13 mouse cellular contexts compared by ENCODE assay signal in genomic region chr19:10870676-10871075, GRCm38 (mm10). TPM values are rescaled to one million over a fixed set of nuclear protein-coding genes. Genes with fewer than 3 reads are reported as not detected.
DNase-seq lines count a peak whose midpoint lies in the region; ATAC-seq lines count a peak whose summit lies in the region.
"Had no signal": no experiment of that assay in that cellular context is flagged by ENCODE, and none has a peak within 500 bp of the region (broad histone marks: within the 10 kb centered on the region; RNA-seq: fewer than 3 reads in every experiment).

No protein-coding gene starts in this region.

- peaks cover 52% of the 10 kb centered on the region for H3K36me3 ChIP-seq in forebrain, embryonic 12.5 days (replicated peaks)
- H3K36me3 ChIP-seq in forebrain, embryonic 13.5 days (ENCODE audit: poor library complexity, severe bottlenecking): peaks cover 53% of the 10 kb centered on the region
- H3K36me3 ChIP-seq in limb, embryonic 12.5 days: peaks cover 62% of the 10 kb centered on the region
- H3K36me3 ChIP-seq in limb, embryonic 10.5 days: peaks cover 67% of the 10 kb centered on the region
- H3K36me3 ChIP-seq in limb, embryonic 13.5 days: peaks cover 59% of the 10 kb centered on the region

- no peaks in the 10 kb centered on the region for H3K27me3 ChIP-seq in forebrain, embryonic 12.5 days
- H3K27me3 ChIP-seq in forebrain, embryonic 13.5 days: no peaks in the 10 kb centered on the region
- no peaks in the 10 kb centered on the region for H3K27me3 ChIP-seq in limb, embryonic 12.5 days
- H3K27me3 ChIP-seq in limb, embryonic 10.5 days (ENCODE audit: low read depth, poor library complexity, severe bottlenecking): no peaks in the 10 kb centered on the region
- no peaks in the 10 kb centered on the region for H3K27me3 ChIP-seq in limb, embryonic 13.5 days

- no peak for DNase-seq in limb, embryonic 10.5 days (ENCODE audit: low spot score)
- DNase-seq in adrenal gland, postnatal 14 days: peak; percentile 46
- DNase-seq in natural killer cell, adult 2 months (ENCODE audit: low spot score in 2 of 2): no peak
- DNase-seq: embryo, embryonic 11 days; liver; spleen, adult 18-20 months; thymus, adult 18-20 months had no signal

- 88% methylated on average over 3 of the region's 3 CpGs for WGBS in forebrain, embryonic 12.5 days
- WGBS in forebrain, embryonic 13.5 days: 90% methylated on average over 3 of the region's 3 CpGs
- 93% methylated on average over 3 of the region's 3 CpGs for WGBS in limb, embryonic 12.5 days
- 92% methylated on average over 3 of the region's 3 CpGs for WGBS in limb, embryonic 10.5 days
- 85% methylated on average over 3 of the region's 3 CpGs for WGBS in limb, embryonic 13.5 days

- no peak overlapping the region for H3K9ac ChIP-seq in forebrain, embryonic 12.5 days
- H3K9ac ChIP-seq in forebrain, embryonic 13.5 days: no peak overlapping the region
- H3K9ac ChIP-seq in limb, embryonic 12.5 days (replicated peaks): no peak overlapping the region
- H3K9ac ChIP-seq in limb, embryonic 13.5 days: peak overlapping the region; percentile 56

- H3K27ac ChIP-seq in forebrain, embryonic 12.5 days: 0 out of 2 replicates have a peak overlapping the region, but pooled peaks have one; percentile 91
- H3K27ac ChIP-seq in forebrain, embryonic 13.5 days: no peak overlapping the region; the same call in 1 of the 2 replicates
- H3K27ac ChIP-seq in limb, embryonic 12.5 days: peak overlapping the region; percentile 92; the same call in 1 of the 2 replicates
- no peak overlapping the region for H3K27ac ChIP-seq in limb, embryonic 10.5 days
- H3K27ac ChIP-seq in limb, embryonic 13.5 days: peak overlapping the region; percentile 90

- peaks cover 26% of the 10 kb centered on the region for H3K4me1 ChIP-seq in forebrain, embryonic 12.5 days
- peaks cover 34% of the 10 kb centered on the region for H3K4me1 ChIP-seq in forebrain, embryonic 13.5 days
- H3K4me1 ChIP-seq in limb, embryonic 12.5 days (replicated peaks): peaks cover 26% of the 10 kb centered on the region
- H3K4me1 ChIP-seq in limb, embryonic 10.5 days: peaks cover 28% of the 10 kb centered on the region
- peaks cover 34% of the 10 kb centered on the region for H3K4me1 ChIP-seq in limb, embryonic 13.5 days

- H3K4me3 ChIP-seq in forebrain, embryonic 12.5 days (replicated peaks): no peak overlapping the region
- no peak overlapping the region for H3K4me3 ChIP-seq in forebrain, embryonic 13.5 days
- H3K4me3 ChIP-seq in limb, embryonic 12.5 days (replicated peaks): no peak overlapping the region
- H3K4me3 ChIP-seq in limb, embryonic 10.5 days: no peak overlapping the region
- H3K4me3 ChIP-seq in limb, embryonic 13.5 days: peak overlapping the region; percentile 84; the same call in 1 of the 2 replicates

- no peak for ATAC-seq in forebrain, embryonic 12.5 days (ENCODE audit: low FRiP score)
- no peak for ATAC-seq in forebrain, embryonic 13.5 days
- no peak for ATAC-seq in limb, embryonic 12.5 days (ENCODE audit: insufficient number of reproducible peaks, insufficient read depth, low FRiP score, low TSS enrichment, low read depth)
- no peak for ATAC-seq in limb, embryonic 13.5 days (ENCODE audit: low FRiP score, low read depth)
- ATAC-seq in activated CD4-positive, CD25-positive, alpha-beta regulatory T cell, adult 4 months: no peak

- no peaks in the 10 kb centered on the region for H3K9me3 ChIP-seq in forebrain, embryonic 12.5 days
- no peaks in the 10 kb centered on the region for H3K9me3 ChIP-seq in forebrain, embryonic 13.5 days (replicated peaks)
- no peaks in the 10 kb centered on the region for H3K9me3 ChIP-seq in limb, embryonic 12.5 days
- H3K9me3 ChIP-seq in limb, embryonic 10.5 days (replicated peaks): no peaks in the 10 kb centered on the region
- H3K9me3 ChIP-seq in limb, embryonic 13.5 days: no peaks in the 10 kb centered on the region

- H3K4me2 ChIP-seq in forebrain, embryonic 12.5 days: no peak overlapping the region
- H3K4me2 ChIP-seq in forebrain, embryonic 13.5 days: no peak overlapping the region
- H3K4me2 ChIP-seq in limb, embryonic 12.5 days: no peak overlapping the region
- H3K4me2 ChIP-seq in limb, embryonic 13.5 days (replicated peaks): peak overlapping the region; percentile 91; the same call in 1 of the 2 replicates

RNA-seq across cellular contexts. Expression of gene Tmem132a, which starts 0.9 kb away (rescaled TPM):
- polyA plus RNA-seq in forebrain, embryonic 12.5 days (2016; fragmentation: Nextera tagmentation; extraction: Ambion mirVana): 115 and 126 TPM in 2 replicates
- 131 and 135 TPM in 2 replicates for polyA plus RNA-seq in forebrain, embryonic 13.5 days (2015; fragmentation: Nextera tagmentation; extraction: Ambion mirVana)
- polyA plus RNA-seq in limb, embryonic 12.5 days (2016; fragmentation: Nextera tagmentation; extraction: Ambion mirVana): 137 and 142 TPM in 2 replicates
- 151 and 160 TPM in 2 replicates for polyA plus RNA-seq in limb, embryonic 10.5 days (2016; fragmentation: Nextera tagmentation; extraction: Ambion mirVana)
- 19.6 and 20.2 TPM in 2 replicates for total RNA-seq in adrenal gland, postnatal 14 days (2021)
- polyA plus RNA-seq in limb, embryonic 13.5 days (2015; fragmentation: Nextera tagmentation; extraction: Ambion mirVana): 106 and 111 TPM in 2 replicates
- under 1 TPM in 1 of 2 experiments, not detected in 1; 0.89 TPM for polyA plus RNA-seq in activated CD4-positive, CD25-positive, alpha-beta regulatory T cell, adult 4 months (2017; shearing (Covaris generic))

RNA-seq across cellular contexts. Expression of gene Tmem109, which starts 11.1 kb away (rescaled TPM):
- 35.6 and 36.6 TPM in 2 replicates for polyA plus RNA-seq in forebrain, embryonic 12.5 days (2016; fragmentation: Nextera tagmentation; extraction: Ambion mirVana)
- 33.6 and 35.6 TPM in 2 replicates for polyA plus RNA-seq in forebrain, embryonic 13.5 days (2015; fragmentation: Nextera tagmentation; extraction: Ambion mirVana)
- polyA plus RNA-seq in limb, embryonic 12.5 days (2016; fragmentation: Nextera tagmentation; extraction: Ambion mirVana): 68.7 and 73.7 TPM in 2 replicates
- 71.7 and 72.3 TPM in 2 replicates for polyA plus RNA-seq in limb, embryonic 10.5 days (2016; fragmentation: Nextera tagmentation; extraction: Ambion mirVana)
- 92.7 and 101 TPM in 2 replicates for total RNA-seq in adrenal gland, postnatal 14 days (2021)
- polyA plus RNA-seq in limb, embryonic 13.5 days (2015; fragmentation: Nextera tagmentation; extraction: Ambion mirVana): 92.0 and 100 TPM in 2 replicates
- 10 to 100 TPM; 59.2 to 65.4 TPM for polyA plus RNA-seq in activated CD4-positive, CD25-positive, alpha-beta regulatory T cell, adult 4 months (2017; shearing (Covaris generic))

RNA-seq across cellular contexts. Expression of gene Prpf19, which starts 24.4 kb away (rescaled TPM):
- 43.3 and 49.6 TPM in 2 replicates for polyA plus RNA-seq in forebrain, embryonic 12.5 days (2016; fragmentation: Nextera tagmentation; extraction: Ambion mirVana)
- polyA plus RNA-seq in forebrain, embryonic 13.5 days (2015; fragmentation: Nextera tagmentation; extraction: Ambion mirVana): 45.3 and 50.8 TPM in 2 replicates
- polyA plus RNA-seq in limb, embryonic 12.5 days (2016; fragmentation: Nextera tagmentation; extraction: Ambion mirVana): 44.9 and 50.3 TPM in 2 replicates
- polyA plus RNA-seq in limb, embryonic 10.5 days (2016; fragmentation: Nextera tagmentation; extraction: Ambion mirVana): 47.2 and 51.5 TPM in 2 replicates
- total RNA-seq in adrenal gland, postnatal 14 days (2021): 125 and 126 TPM in 2 replicates
- polyA plus RNA-seq in limb, embryonic 13.5 days (2015; fragmentation: Nextera tagmentation; extraction: Ambion mirVana): 49.9 and 50.9 TPM in 2 replicates
- 10 to 100 TPM; 11.7 to 29.4 TPM for polyA plus RNA-seq in activated CD4-positive, CD25-positive, alpha-beta regulatory T cell, adult 4 months (2017; shearing (Covaris generic))

RNA-seq across cellular contexts. Expression of gene Slc15a3, which starts 31.1 kb away (rescaled TPM):
- polyA plus RNA-seq in forebrain, embryonic 12.5 days (2016; fragmentation: Nextera tagmentation; extraction: Ambion mirVana): 0.12 and 0.38 TPM in 2 replicates
- polyA plus RNA-seq in forebrain, embryonic 13.5 days (2015; fragmentation: Nextera tagmentation; extraction: Ambion mirVana): 0.15 and 0.30 TPM in 2 replicates
- 0.23 and 0.44 TPM in 2 replicates for polyA plus RNA-seq in limb, embryonic 12.5 days (2016; fragmentation: Nextera tagmentation; extraction: Ambion mirVana)
- 0.20 and 0.28 TPM in 2 replicates for polyA plus RNA-seq in limb, embryonic 10.5 days (2016; fragmentation: Nextera tagmentation; extraction: Ambion mirVana)
- 2.0 and 2.6 TPM in 2 replicates for total RNA-seq in adrenal gland, postnatal 14 days (2021)
- 0.47 and 0.88 TPM in 2 replicates for polyA plus RNA-seq in limb, embryonic 13.5 days (2015; fragmentation: Nextera tagmentation; extraction: Ambion mirVana)
- 1 to 10 TPM; 3.8 to 6.2 TPM for polyA plus RNA-seq in activated CD4-positive, CD25-positive, alpha-beta regulatory T cell, adult 4 months (2017; shearing (Covaris generic))

RNA-seq across cellular contexts. Expression of gene Cd6, which starts 40.8 kb away (rescaled TPM):
- polyA plus RNA-seq in forebrain, embryonic 12.5 days (2016; fragmentation: Nextera tagmentation; extraction: Ambion mirVana): not detected in 2 replicates
- not detected in 2 replicates for polyA plus RNA-seq in forebrain, embryonic 13.5 days (2015; fragmentation: Nextera tagmentation; extraction: Ambion mirVana)
- not detected in 2 replicates for polyA plus RNA-seq in limb, embryonic 12.5 days (2016; fragmentation: Nextera tagmentation; extraction: Ambion mirVana)
- polyA plus RNA-seq in limb, embryonic 10.5 days (2016; fragmentation: Nextera tagmentation; extraction: Ambion mirVana): 0.05 TPM in 1 of 2 replicates, not detected in the other
- total RNA-seq in adrenal gland, postnatal 14 days (2021): 0.41 and 5.2 TPM in 2 replicates
- not detected in 2 replicates for polyA plus RNA-seq in limb, embryonic 13.5 days (2015; fragmentation: Nextera tagmentation; extraction: Ambion mirVana)
- polyA plus RNA-seq in activated CD4-positive, CD25-positive, alpha-beta regulatory T cell, adult 4 months (2017; shearing (Covaris generic)): 100 to 1,000 TPM; 365 to 512 TPM
- polyA plus RNA-seq: myocyte had no signal

Comparison
In these comparisons a context has a peak if more than half of its experiments do, and no peak if none do; other contexts are left out.
1. H3K27ac ChIP-seq: peak in forebrain, embryonic 12.5 days (single experiment), limb, embryonic 12.5 days (single experiment) and limb, embryonic 13.5 days (single experiment); none in forebrain, embryonic 13.5 days (single experiment) and limb, embryonic 10.5 days (single experiment).
2. RNA of gene Tmem132a, which starts 0.9 kb away (polyA plus RNA-seq): 151 to 160 TPM in limb, embryonic 10.5 days, 137 to 142 TPM in limb, embryonic 12.5 days, 131 to 135 TPM in forebrain, embryonic 13.5 days, 115 to 126 TPM in forebrain, embryonic 12.5 days and 106 to 111 TPM in limb, embryonic 13.5 days; 0.89 TPM in activated CD4-positive, CD25-positive, alpha-beta regulatory T cell, adult 4 months; every median in the first group is over 10 times any median in the second.